Mouse (Mus musculus): ENCODE measurements around the gene Gm49320. TPM values are rescaled to one million over a fixed set of nuclear protein-coding genes. Genes with fewer than 3 reads are reported as not detected.
A peak's percentile ranks its signal among the peaks of the same experiment; 100 is the strongest.

Gene Gm49320
- total RNA-seq, 1 experiment = not detected

GRCm38 (mm10) chr8:4214006-4214980 lies 24.4 kb upstream of the Gm49320 start:
- TF ChIP-seq ZNF384 (IDR thresholded peaks at IDR 0.05; ENCODE audit: low read depth, low read length) (no peak), MAFK (IDR thresholded peaks at IDR 0.05; ENCODE audit: insufficient read depth, low read depth, low read length) (no peak)
- in situ Hi-C loops (cut with MboI; ENCODE audit: low sequenced_read_pairs in 2 of 2, unreplicated experiment in 2 of 2) = no loop called here
- peak overlapping the region; percentile 59 to 64 for H3K4me3 ChIP-seq (ENCODE audit: insufficient read depth in 1 of 2, low read depth in 1 of 2, low read length in 2 of 2, poor library complexity in 1 of 2, severe bottlenecking in 1 of 2)
- DNase-seq (ENCODE audit: low read depth, low spot score) = peak; percentile 62
- H3K4me1 ChIP-seq (ENCODE audit: control insufficient read depth in 2 of 2, insufficient read depth in 2 of 2, low read length in 2 of 2, poor library complexity in 1 of 2) = peaks cover 2 to 17% of the 10 kb centered on the region in 2 experiments; a peak in 3 of 4 replicates
- 0 out of 2 replicates have a peak, but pooled peaks cover 1% of the 10 kb centered on the region for H3K9me3 ChIP-seq (ENCODE audit: control insufficient read depth, insufficient read depth, low read depth, low read length)
- peak overlapping the region; percentile 42; the same call in 1 of the 2 replicates for H3K9ac ChIP-seq (ENCODE audit: insufficient read depth, low read depth, low read length, poor library complexity, severe bottlenecking)
- no peaks in the 10 kb centered on the region for H3K36me3 ChIP-seq (ENCODE audit: control insufficient read depth, insufficient read depth, low read length, poor library complexity, severe bottlenecking)
- no peak overlapping the region for H3K27ac ChIP-seq (ENCODE audit: insufficient read depth, low read depth, low read length, poor library complexity, severe bottlenecking)

DNA sequence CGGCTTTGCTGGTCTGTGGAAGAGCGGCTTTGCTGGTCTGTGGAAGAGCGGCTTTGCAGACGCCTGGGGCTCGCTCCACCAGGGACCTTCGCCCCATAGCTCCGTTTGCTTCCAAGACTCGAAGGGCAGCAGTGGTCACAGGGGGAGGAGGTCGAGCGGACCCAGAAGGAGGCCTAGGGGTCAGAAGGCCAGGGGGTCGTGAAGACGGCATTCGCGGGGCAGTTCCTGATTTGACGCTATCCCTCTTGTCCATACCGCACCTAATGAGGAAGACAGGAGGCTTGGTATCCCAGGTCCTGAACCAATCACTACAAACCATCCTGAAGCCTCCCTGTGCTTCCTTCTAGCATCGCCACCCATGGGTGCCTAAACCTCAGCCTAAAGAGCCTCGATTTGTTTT lies 22.4 kb upstream of the Gm49320 start:
- Histone ChIP-seq H3K4me1 (ENCODE audit: control insufficient read depth in 2 of 2, insufficient read depth in 2 of 2, low read length in 2 of 2, poor library complexity in 1 of 2) (peaks cover 2 to 17% of the 10 kb centered on the region in 2 experiments; a peak in 3 of 4 replicates), H3K4me3 (ENCODE audit: insufficient read depth in 1 of 2, low read depth in 1 of 2, low read length in 2 of 2, poor library complexity in 1 of 2, severe bottlenecking in 1 of 2) (peak overlapping the region; percentile 66 to 82; a peak in 3 of 4 replicates), H3K27ac (ENCODE audit: insufficient read depth, low read depth, low read length, poor library complexity, severe bottlenecking) (no peak overlapping the region), H3K9me3 (ENCODE audit: control insufficient read depth, insufficient read depth, low read depth, low read length) (no peaks in the 10 kb centered on the region), H3K36me3 (ENCODE audit: control insufficient read depth, insufficient read depth, low read length, poor library complexity, severe bottlenecking) (no peaks in the 10 kb centered on the region), H3K9ac (ENCODE audit: insufficient read depth, low read depth, low read length, poor library complexity, severe bottlenecking) (no peak overlapping the region)
- in situ Hi-C loops (cut with MboI; ENCODE audit: low sequenced_read_pairs in 2 of 2, unreplicated experiment in 2 of 2) = no loop called here
- TF ChIP-seq MAFK (IDR thresholded peaks at IDR 0.05; ENCODE audit: insufficient read depth, low read depth, low read length) = no peak
- DNase-seq (ENCODE audit: low read depth, low spot score) = no peak

DNA sequence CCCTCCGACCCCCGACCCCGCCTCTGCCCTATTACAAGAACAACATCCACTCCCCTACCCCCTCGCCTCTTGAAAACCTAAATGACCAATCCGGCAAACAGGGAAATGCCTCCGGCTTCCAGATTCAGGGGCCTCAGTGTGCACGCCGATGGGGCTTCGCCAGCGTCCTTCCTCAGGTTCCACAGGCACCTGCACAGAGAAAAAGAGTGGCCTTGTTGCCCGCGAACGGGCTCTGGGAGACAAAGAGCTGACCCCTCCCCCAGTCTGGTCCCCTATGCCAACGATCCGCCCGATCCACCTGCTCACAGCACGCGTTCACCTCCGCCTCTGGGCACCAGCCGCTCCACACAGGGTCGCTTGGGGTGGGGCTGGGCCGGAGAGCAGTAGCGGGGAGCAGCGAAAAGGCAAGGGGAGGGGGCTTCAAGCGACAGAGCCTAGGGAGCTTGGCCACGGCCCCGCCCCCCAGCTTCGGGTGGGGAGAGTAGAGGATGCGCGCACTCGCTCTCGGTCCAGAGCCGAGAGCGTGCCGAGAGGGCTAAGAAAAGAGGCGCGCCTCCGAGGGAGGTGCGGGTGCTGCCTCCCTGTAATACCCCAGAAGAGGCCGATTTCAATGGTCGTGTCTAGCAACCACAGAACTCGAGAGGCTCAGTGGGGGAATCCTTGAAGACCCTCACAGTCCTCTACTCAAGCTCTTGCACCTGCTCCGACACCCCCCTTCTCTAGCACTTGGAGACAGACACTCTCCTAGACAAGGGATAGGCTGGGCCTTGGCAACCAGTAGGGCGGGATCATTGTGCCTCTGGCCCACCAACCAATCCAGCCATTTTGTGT lies 21.7 kb upstream of the Gm49320 start, which contains the start of gene Prr36:
Prr36 (minus strand) TSS at position 669 of the 831 bp plus-strand sequence.
- Histone ChIP-seq H3K4me1 (ENCODE audit: control insufficient read depth in 2 of 2, insufficient read depth in 2 of 2, low read length in 2 of 2, poor library complexity in 1 of 2) (peaks cover 2 to 17% of the 10 kb centered on the region in 2 experiments; a peak in 3 of 4 replicates), H3K36me3 (ENCODE audit: control insufficient read depth, insufficient read depth, low read length, poor library complexity, severe bottlenecking) (no peaks in the 10 kb centered on the region), H3K27ac (ENCODE audit: insufficient read depth, low read depth, low read length, poor library complexity, severe bottlenecking) (no peak within 1 kb of the TSS), H3K9me3 (ENCODE audit: control insufficient read depth, insufficient read depth, low read depth, low read length) (no peaks in the 10 kb centered on the region), H3K9ac (ENCODE audit: insufficient read depth, low read depth, low read length, poor library complexity, severe bottlenecking) (peak within 1 kb of the TSS; percentile 66), H3K4me3 (ENCODE audit: insufficient read depth in 1 of 2, low read depth in 1 of 2, low read length in 2 of 2, poor library complexity in 1 of 2, severe bottlenecking in 1 of 2) (peak within 1 kb of the TSS; percentile 66 to 82)
- in situ Hi-C loops (cut with MboI; ENCODE audit: low sequenced_read_pairs in 2 of 2, unreplicated experiment in 2 of 2) = no loop called here
- peak; percentile 69 for DNase-seq (ENCODE audit: low read depth, low spot score)
- TF ChIP-seq ZC3H11A (IDR thresholded peaks at IDR 0.05; ENCODE audit: borderline replicate concordance, low read depth, low read length) (no peak), MAFK (IDR thresholded peaks at IDR 0.05; ENCODE audit: insufficient read depth, low read depth, low read length) (no peak), ZNF384 (IDR thresholded peaks at IDR 0.05; ENCODE audit: low read depth, low read length) (no peak), CHD2 (IDR thresholded peaks at IDR 0.05; ENCODE audit: low read depth, low read length) (no peak), HCFC1 (IDR thresholded peaks at IDR 0.05; ENCODE audit: borderline replicate concordance, insufficient read depth, low read length) (no peak)

DNA sequence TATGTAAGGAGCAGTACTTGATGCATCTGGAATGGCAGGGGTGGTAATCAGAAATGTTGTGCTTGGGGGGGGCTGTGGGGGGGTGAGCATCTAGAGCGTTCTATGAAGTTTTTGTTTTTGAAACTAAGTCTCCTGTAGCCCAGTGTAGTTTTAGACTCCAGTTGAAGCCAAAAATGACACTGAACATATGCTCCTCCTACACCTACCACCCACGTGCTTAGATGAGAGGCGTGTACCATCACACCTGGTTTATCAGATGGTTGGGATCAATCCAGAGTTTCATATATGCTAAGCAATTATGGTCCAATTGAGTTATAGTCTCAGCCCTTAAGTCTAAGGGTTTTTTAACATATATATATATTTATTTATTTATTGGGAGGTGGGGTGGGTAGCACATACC lies 19.0 kb upstream of the Gm49320 start:
- TF ChIP-seq CHD2 (IDR thresholded peaks at IDR 0.05; ENCODE audit: low read depth, low read length) (no peak), HCFC1 (IDR thresholded peaks at IDR 0.05; ENCODE audit: borderline replicate concordance, insufficient read depth, low read length) (no peak), ZNF384 (IDR thresholded peaks at IDR 0.05; ENCODE audit: low read depth, low read length) (no peak), ZC3H11A (IDR thresholded peaks at IDR 0.05; ENCODE audit: borderline replicate concordance, low read depth, low read length) (no peak), MAFK (IDR thresholded peaks at IDR 0.05; ENCODE audit: insufficient read depth, low read depth, low read length) (no peak)
- no peaks in the 10 kb centered on the region for H3K9me3 ChIP-seq (ENCODE audit: control insufficient read depth, insufficient read depth, low read depth, low read length)
- peaks cover 2 to 7% of the 10 kb centered on the region in 2 experiments; a peak in 2 of 4 replicates for H3K4me1 ChIP-seq (ENCODE audit: control insufficient read depth in 2 of 2, insufficient read depth in 2 of 2, low read length in 2 of 2, poor library complexity in 1 of 2)
- in situ Hi-C loops (cut with MboI; ENCODE audit: low sequenced_read_pairs in 2 of 2, unreplicated experiment in 2 of 2) = no loop called here
- no peaks in the 10 kb centered on the region for H3K36me3 ChIP-seq (ENCODE audit: control insufficient read depth, insufficient read depth, low read length, poor library complexity, severe bottlenecking)
- no peak for DNase-seq (ENCODE audit: low read depth, low spot score)
- H3K9ac ChIP-seq (ENCODE audit: insufficient read depth, low read depth, low read length, poor library complexity, severe bottlenecking) = no peak overlapping the region
- no peak overlapping the region for H3K27ac ChIP-seq (ENCODE audit: insufficient read depth, low read depth, low read length, poor library complexity, severe bottlenecking)
- H3K4me3 ChIP-seq (ENCODE audit: insufficient read depth in 1 of 2, low read depth in 1 of 2, low read length in 2 of 2, poor library complexity in 1 of 2, severe bottlenecking in 1 of 2) = no peak overlapping the region
